Mouse (Mus musculus): ENCODE results near the gene Setd1b. TPM values are rescaled to one million over a fixed set of nuclear protein-coding genes. Genes with fewer than 3 reads are reported as not detected.
"Not testable (repeated sequence)": the region's sequence is repeated elsewhere in the genome, so short reads cannot be mapped to it uniquely, and the experiment has no call there.

The Setd1b gene
- polyA plus RNA-seq, 1 experiment from 2014 or later = 4.5 TPM

GRCm38 (mm10) chr5:123192606-123193150, 50.7 kb downstream of the Setd1b start:
- H3K4me1 ChIP-seq (replicated peaks; ENCODE audit: control insufficient read depth, insufficient read depth) = no peaks in the 10 kb centered on the region
- H3K9ac ChIP-seq (ENCODE audit: low read length) = no peak overlapping the region
- TF ChIP-seq EP300 (optimal IDR thresholded peaks at IDR 0.05) (no peak), CTCF (IDR thresholded peaks at IDR 0.05; ENCODE audit: low read depth) (no peak)
- no peak for ATAC-seq (ENCODE audit: low FRiP score, low TSS enrichment)
- peak; percentile 4 for DNase-seq (ENCODE audit: low spot score)
- WGBS = 60% methylated on average over 9 of the region's 9 CpGs
- H3K27me3 ChIP-seq (ENCODE audit: control insufficient read depth, insufficient read depth, low read length) = no peaks in the 10 kb centered on the region
- no peaks in the 10 kb centered on the region for H3K36me3 ChIP-seq (ENCODE audit: control insufficient read depth, insufficient read depth, low read length)
- H3K27ac ChIP-seq (replicated peaks) = no peak overlapping the region
- H3K9me3 ChIP-seq (ENCODE audit: control insufficient read depth, low read length) = no peaks in the 10 kb centered on the region
- no peak overlapping the region for H3K4me3 ChIP-seq (ENCODE audit: low read depth, low read length)
- no peak overlapping the region for H3K4me2 ChIP-seq (replicated peaks; ENCODE audit: low read depth)

DNA sequence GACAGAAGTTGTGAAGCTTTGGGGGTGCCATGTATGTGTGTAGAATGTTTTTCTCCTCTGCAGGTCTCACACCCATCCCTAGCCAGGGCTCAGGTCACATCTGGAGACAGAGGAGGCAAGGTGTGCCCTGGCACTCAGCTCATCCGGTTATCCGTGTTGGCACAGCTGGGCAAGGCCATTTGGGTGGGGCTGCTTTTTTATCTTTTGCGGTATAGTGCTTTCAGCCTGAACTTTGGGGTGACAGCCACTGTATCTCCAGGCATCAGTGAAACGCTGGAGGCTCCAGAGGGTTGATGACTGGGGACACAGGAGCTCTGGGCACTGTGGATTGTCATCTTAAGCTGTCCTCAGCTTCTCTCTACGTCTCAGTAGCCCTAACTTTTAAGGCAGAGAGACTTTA, 51.4 kb downstream of the Setd1b start:
- no peak for DNase-seq (ENCODE audit: low spot score)
- TF ChIP-seq EP300 (optimal IDR thresholded peaks at IDR 0.05) (no peak), CTCF (IDR thresholded peaks at IDR 0.05; ENCODE audit: low read depth) (no peak)

GRCm38 (mm10) chr5:123194856-123195255, 52.9 kb downstream of the Setd1b start:
- Histone ChIP-seq H3K4me3 (ENCODE audit: low read depth, low read length) (no peak overlapping the region), H3K4me2 (replicated peaks; ENCODE audit: low read depth) (no peak overlapping the region), H3K4me1 (replicated peaks; ENCODE audit: control insufficient read depth, insufficient read depth) (no peaks in the 10 kb centered on the region), H3K9me3 (ENCODE audit: control insufficient read depth, low read length) (no peaks in the 10 kb centered on the region), H3K9ac (ENCODE audit: low read length) (no peak overlapping the region), H3K36me3 (ENCODE audit: control insufficient read depth, insufficient read depth, low read length) (no peaks in the 10 kb centered on the region), H3K27ac (replicated peaks) (no peak overlapping the region), H3K27me3 (ENCODE audit: control insufficient read depth, insufficient read depth, low read length) (no peaks in the 10 kb centered on the region)
- 85% methylated on average over 6 of the region's 6 CpGs for WGBS
- no peak for ATAC-seq (ENCODE audit: low FRiP score, low TSS enrichment)
- no peak for TF ChIP-seq EP300 (optimal IDR thresholded peaks at IDR 0.05)
- TF ChIP-seq CTCF (IDR thresholded peaks at IDR 0.05; ENCODE audit: low read depth) = no peak
- DNase-seq (ENCODE audit: low spot score) = no peak

More for the DNA sequence above, 51.4 kb downstream of the Setd1b start:
- H3K9me3 ChIP-seq (ENCODE audit: control insufficient read depth, low read length) = no peaks in the 10 kb centered on the region
- no peak overlapping the region for H3K9ac ChIP-seq (ENCODE audit: low read length)
- H3K36me3 ChIP-seq (ENCODE audit: control insufficient read depth, insufficient read depth, low read length) = no peaks in the 10 kb centered on the region
- WGBS = 58% methylated on average over 5 of the region's 5 CpGs
- H3K4me1 ChIP-seq (replicated peaks; ENCODE audit: control insufficient read depth, insufficient read depth) = no peaks in the 10 kb centered on the region
- no peaks in the 10 kb centered on the region for H3K27me3 ChIP-seq (ENCODE audit: control insufficient read depth, insufficient read depth, low read length)
- H3K4me3 ChIP-seq (ENCODE audit: low read depth, low read length) = no peak overlapping the region
- no peak overlapping the region for H3K27ac ChIP-seq (replicated peaks)
- no peak overlapping the region for H3K4me2 ChIP-seq (replicated peaks; ENCODE audit: low read depth)
- 0 out of 2 replicates have a peak, but pooled peaks have one; percentile 12 for ATAC-seq (ENCODE audit: low FRiP score, low TSS enrichment)

DNA sequence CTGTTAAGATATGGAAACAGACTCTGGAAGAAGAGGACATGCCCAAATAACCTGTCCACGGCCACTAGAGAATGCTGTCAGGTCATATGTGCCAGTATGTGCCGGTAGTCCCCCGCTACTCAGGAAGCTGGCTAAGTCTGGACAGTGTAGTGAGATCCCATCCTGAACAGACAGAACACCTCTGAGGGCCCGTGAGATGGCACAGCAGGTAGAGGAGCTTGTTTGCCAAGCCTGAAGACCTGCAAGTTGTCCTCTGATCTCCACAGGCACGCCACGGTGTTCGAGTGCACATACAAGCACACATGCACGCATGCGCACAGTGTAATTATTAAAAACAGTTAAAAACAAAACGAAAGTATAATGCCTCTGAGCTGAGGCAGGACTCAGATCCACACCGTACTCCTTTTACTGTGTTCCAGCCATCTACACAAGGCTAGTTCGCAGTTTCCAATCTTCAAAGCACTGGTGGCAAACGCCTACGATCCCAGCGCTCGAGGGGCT, 53.6 kb downstream of the Setd1b start:
- H3K27ac ChIP-seq (replicated peaks) = no peak overlapping the region
- H3K27me3 ChIP-seq (ENCODE audit: control insufficient read depth, insufficient read depth, low read length) = no peaks in the 10 kb centered on the region
- no peaks in the 10 kb centered on the region for H3K36me3 ChIP-seq (ENCODE audit: control insufficient read depth, insufficient read depth, low read length)
- no peaks in the 10 kb centered on the region for H3K4me1 ChIP-seq (replicated peaks; ENCODE audit: control insufficient read depth, insufficient read depth)
- WGBS = 89% methylated on average over 16 of the region's 16 CpGs
- no peak for DNase-seq (ENCODE audit: low spot score)
- no peak overlapping the region for H3K4me3 ChIP-seq (ENCODE audit: low read depth, low read length)
- no peaks in the 10 kb centered on the region for H3K9me3 ChIP-seq (ENCODE audit: control insufficient read depth, low read length)
- TF ChIP-seq CTCF (IDR thresholded peaks at IDR 0.05; ENCODE audit: low read depth) = no peak
- no peak for TF ChIP-seq EP300 (optimal IDR thresholded peaks at IDR 0.05)
- no peak overlapping the region for H3K4me2 ChIP-seq (replicated peaks; ENCODE audit: low read depth)
- no peak for ATAC-seq (ENCODE audit: low FRiP score, low TSS enrichment)
- no peak overlapping the region for H3K9ac ChIP-seq (ENCODE audit: low read length)

DNA sequence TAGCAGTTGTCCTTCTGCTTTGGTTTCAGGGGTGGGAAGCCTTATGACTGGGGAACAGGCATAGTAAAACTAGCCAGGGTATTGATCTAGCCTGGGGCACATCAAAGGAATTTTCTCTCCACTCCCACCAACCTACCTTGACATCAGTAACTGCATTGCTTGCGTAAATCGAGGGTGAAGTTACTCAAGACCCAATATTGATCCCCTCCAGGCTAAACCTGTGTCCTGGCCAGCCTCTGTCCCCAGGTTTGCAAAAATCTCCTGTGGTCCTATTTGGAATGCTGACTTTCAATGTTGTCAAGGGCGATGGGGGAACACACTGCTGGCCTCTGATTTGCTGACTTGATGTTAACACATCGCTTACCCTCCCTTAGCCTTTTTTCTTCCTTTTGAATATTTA, 54.8 kb downstream of the Setd1b start:
- WGBS = 52% methylated on average over 4 of the region's 4 CpGs
- ATAC-seq (ENCODE audit: low FRiP score, low TSS enrichment) (no peak), DNase-seq (ENCODE audit: low spot score) (no peak)
- Histone ChIP-seq H3K27ac (replicated peaks) (no peak overlapping the region), H3K4me2 (replicated peaks; ENCODE audit: low read depth) (no peak overlapping the region), H3K4me3 (ENCODE audit: low read depth, low read length) (no peak overlapping the region), H3K4me1 (replicated peaks; ENCODE audit: control insufficient read depth, insufficient read depth) (no peaks in the 10 kb centered on the region), H3K9ac (ENCODE audit: low read length) (no peak overlapping the region), H3K27me3 (ENCODE audit: control insufficient read depth, insufficient read depth, low read length) (no peaks in the 10 kb centered on the region), H3K36me3 (ENCODE audit: control insufficient read depth, insufficient read depth, low read length) (no peaks in the 10 kb centered on the region), H3K9me3 (ENCODE audit: control insufficient read depth, low read length) (no peaks in the 10 kb centered on the region)
- no peak for TF ChIP-seq EP300 (optimal IDR thresholded peaks at IDR 0.05)
- TF ChIP-seq CTCF (IDR thresholded peaks at IDR 0.05; ENCODE audit: low read depth) = no peak

DNA sequence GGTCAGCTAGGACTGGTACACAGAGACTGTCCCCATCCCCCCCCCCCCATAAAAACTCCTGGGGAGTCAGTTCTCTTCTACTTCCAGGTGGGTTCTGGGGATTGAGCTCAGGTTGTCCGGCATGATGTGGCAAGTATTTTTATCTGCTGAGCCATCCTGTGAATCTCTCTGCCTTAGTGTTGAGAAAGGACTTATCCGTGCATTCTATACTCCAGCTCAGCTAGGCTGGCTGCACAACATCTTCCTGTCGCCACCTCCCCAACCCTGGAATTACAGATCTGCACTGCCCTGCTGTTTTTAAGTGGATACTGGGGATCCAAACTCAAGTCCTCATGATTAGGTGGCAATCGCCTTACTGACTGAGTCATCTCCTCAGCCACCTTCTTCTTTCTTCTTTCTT, 56.5 kb downstream of the Setd1b start:
- ATAC-seq (ENCODE audit: low FRiP score, low TSS enrichment) (no peak), DNase-seq (ENCODE audit: low spot score) (no peak)
- 89% methylated on average over 4 of the region's 4 CpGs for WGBS
- no peak overlapping the region for H3K4me2 ChIP-seq (replicated peaks; ENCODE audit: low read depth)
- no peak for TF ChIP-seq CTCF (IDR thresholded peaks at IDR 0.05; ENCODE audit: low read depth)
- TF ChIP-seq EP300 (optimal IDR thresholded peaks at IDR 0.05) = no peak
- no peaks in the 10 kb centered on the region for H3K36me3 ChIP-seq (ENCODE audit: control insufficient read depth, insufficient read depth, low read length)
- no peaks in the 10 kb centered on the region for H3K4me1 ChIP-seq (replicated peaks; ENCODE audit: control insufficient read depth, insufficient read depth)
- no peak overlapping the region for H3K9ac ChIP-seq (ENCODE audit: low read length)
- H3K27me3 ChIP-seq (ENCODE audit: control insufficient read depth, insufficient read depth, low read length) = no peaks in the 10 kb centered on the region
- no peak overlapping the region for H3K27ac ChIP-seq (replicated peaks)
- no peaks in the 10 kb centered on the region for H3K9me3 ChIP-seq (ENCODE audit: control insufficient read depth, low read length)
- no peak overlapping the region for H3K4me3 ChIP-seq (ENCODE audit: low read depth, low read length)

DNA sequence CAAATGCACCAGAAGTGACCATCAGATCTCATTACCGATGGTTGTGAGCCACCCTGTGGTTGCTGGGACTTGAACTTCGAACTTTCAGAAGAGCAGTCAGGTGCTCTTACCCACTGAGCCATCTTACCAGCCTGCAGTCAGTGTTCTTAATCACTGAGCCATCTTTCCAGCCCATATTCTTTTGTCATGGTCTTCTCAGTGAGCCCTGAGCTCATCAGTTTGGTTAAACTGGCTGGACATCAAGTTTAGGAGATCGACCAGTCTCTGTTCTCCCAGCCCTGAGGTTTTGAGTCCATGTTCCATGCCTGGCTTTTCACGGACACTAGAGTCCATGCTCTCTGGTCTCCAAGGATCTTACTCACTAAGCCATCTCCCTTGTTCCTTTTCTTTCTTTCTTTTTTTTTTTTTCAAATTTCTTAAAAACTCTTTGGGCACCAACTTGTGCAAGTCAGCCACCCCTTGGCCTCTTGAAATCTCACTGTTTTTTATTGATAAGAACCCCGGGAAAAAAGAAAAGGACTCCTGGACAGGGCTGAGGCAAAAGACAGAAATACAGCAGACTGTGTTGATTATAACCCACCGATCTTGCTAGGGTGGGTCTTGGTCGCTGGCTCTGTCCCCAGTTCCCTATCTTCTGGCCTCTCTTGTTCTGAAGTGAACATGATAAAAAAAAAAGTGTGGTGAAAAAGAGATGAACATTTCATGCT, 59.0 kb downstream of the Setd1b start:
- DNase-seq (ENCODE audit: low spot score); H3K4me1 ChIP-seq (replicated peaks; ENCODE audit: control insufficient read depth, insufficient read depth); H3K27ac ChIP-seq (replicated peaks); H3K9me3 ChIP-seq (ENCODE audit: control insufficient read depth, low read length); H3K9ac ChIP-seq (ENCODE audit: low read length); H3K4me3 ChIP-seq (ENCODE audit: low read depth, low read length); H3K4me2 ChIP-seq (replicated peaks; ENCODE audit: low read depth); H3K36me3 ChIP-seq (ENCODE audit: control insufficient read depth, insufficient read depth, low read length); ATAC-seq (ENCODE audit: low FRiP score, low TSS enrichment); H3K27me3 ChIP-seq (ENCODE audit: control insufficient read depth, insufficient read depth, low read length): not testable (repeated sequence)
- 85% methylated on average over 5 of the region's 7 CpGs for WGBS
